Mouse (Mus musculus): ENCODE results near the gene Abca17. TPM values are rescaled to one million over a fixed set of nuclear protein-coding genes. Genes with fewer than 3 reads are reported as not detected.
A peak's percentile ranks its signal among the peaks of the same experiment; 100 is the strongest.

The Abca17 gene
- total RNA-seq (2014; rRNA removed) (not detected in 2 replicates), polyA plus RNA-seq (2012; rRNA removed) (0.02 TPM in 1 of 2 replicates, not detected in the other)

GRCm38 (mm10) chr17:24350926-24351759 lies at the start of gene Abca17:
Abca17 (minus strand) TSS chr17:24351068.
- H3K4me1 ChIP-seq (ENCODE audit: control insufficient read depth, insufficient read depth, low read length): peaks cover 16% of the 10 kb centered on the region
- peak within 1 kb of the TSS; percentile 90 for H3K9ac ChIP-seq (ENCODE audit: low read depth, low read length)
- H3K27ac ChIP-seq (replicated peaks; ENCODE audit: insufficient read depth, low read depth, low read length): peak within 1 kb of the TSS; percentile 48
- H3K36me3 ChIP-seq (ENCODE audit: control insufficient read depth, insufficient read depth, low read length): no peaks in the 10 kb centered on the region
- H3K4me3 ChIP-seq (ENCODE audit: insufficient read depth, low read depth, low read length): peak within 1 kb of the TSS; percentile 87
- TF ChIP-seq POLR2A (IDR thresholded peaks at IDR 0.05; ENCODE audit: extremely low read depth, insufficient read depth, low read length) (no peak), CTCF (IDR thresholded peaks at IDR 0.05; ENCODE audit: low read depth, low read length) (no peak)
- 2% methylated on average over 42 of the region's 42 CpGs for WGBS
- no peaks in the 10 kb centered on the region for H3K27me3 ChIP-seq (ENCODE audit: control insufficient read depth, insufficient read depth, low read length)
- peaks cover 15% of the 10 kb centered on the region; the same call in 1 of the 2 replicates for H3K79me2 ChIP-seq (ENCODE audit: control insufficient read depth, insufficient read depth, low read length)
- no peak for DNase-seq (ENCODE audit: extremely low read depth, low read depth, low spot score)

DNA sequence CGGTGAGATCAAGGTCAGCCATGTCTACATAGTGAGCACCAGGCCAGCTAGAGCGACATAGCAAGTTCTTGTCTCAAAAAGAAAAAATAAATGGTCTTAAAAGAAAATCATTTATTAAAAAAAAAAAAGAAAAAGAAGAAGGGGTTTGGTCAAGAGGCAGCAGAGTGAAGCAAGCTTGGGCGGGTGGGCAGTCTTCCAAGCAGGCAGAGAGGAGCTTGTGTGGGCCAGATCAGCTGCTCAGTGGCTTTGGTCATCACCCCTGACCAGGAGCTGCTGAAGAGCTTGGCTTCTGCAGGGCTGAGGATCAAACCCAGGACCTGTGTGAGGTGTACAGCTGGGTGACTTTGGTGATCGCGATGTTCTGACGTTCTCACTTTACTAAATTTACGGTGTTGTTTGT lies 43.6 kb upstream of the Abca17 start:
- Histone ChIP-seq H3K9ac (ENCODE audit: low read depth, low read length) (no peak overlapping the region), H3K4me3 (ENCODE audit: insufficient read depth, low read depth, low read length) (no peak overlapping the region), H3K79me2 (ENCODE audit: control insufficient read depth, insufficient read depth, low read length) (no peaks in the 10 kb centered on the region), H3K4me1 (ENCODE audit: control insufficient read depth, insufficient read depth, low read length) (no peaks in the 10 kb centered on the region), H3K27ac (replicated peaks; ENCODE audit: insufficient read depth, low read depth, low read length) (no peak overlapping the region), H3K36me3 (ENCODE audit: control insufficient read depth, insufficient read depth, low read length) (peaks cover 3% of the 10 kb centered on the region), H3K27me3 (ENCODE audit: control insufficient read depth, insufficient read depth, low read length) (no peaks in the 10 kb centered on the region)
- 88% methylated on average over 7 of the region's 7 CpGs for WGBS
- DNase-seq (ENCODE audit: extremely low read depth, low read depth, low spot score): no peak
- TF ChIP-seq CTCF (IDR thresholded peaks at IDR 0.05; ENCODE audit: low read depth, low read length) (no peak), POLR2A (IDR thresholded peaks at IDR 0.05; ENCODE audit: extremely low read depth, insufficient read depth, low read length) (no peak)

DNA sequence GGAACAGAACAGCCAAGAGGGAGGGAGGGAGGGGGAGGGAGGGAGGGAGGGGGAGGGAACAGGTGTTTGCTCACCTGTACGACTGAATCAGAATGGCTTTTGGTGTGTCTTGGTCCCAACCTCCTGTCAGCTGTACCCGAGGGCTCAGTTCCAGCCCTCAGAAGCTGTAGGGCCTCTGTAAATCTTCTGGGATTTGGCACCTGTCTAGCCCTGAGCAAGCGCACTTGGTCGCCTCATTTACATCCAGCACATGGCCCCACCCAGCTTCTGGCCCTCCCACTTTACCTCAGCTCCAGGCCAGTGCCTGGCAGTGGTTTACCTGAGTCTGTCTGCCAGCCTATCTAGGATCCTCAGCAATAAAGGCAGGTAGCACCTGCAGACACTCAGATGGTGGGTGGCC lies 42.7 kb upstream of the Abca17 start:
- H3K27me3 ChIP-seq (ENCODE audit: control insufficient read depth, insufficient read depth, low read length): no peaks in the 10 kb centered on the region
- H3K79me2 ChIP-seq (ENCODE audit: control insufficient read depth, insufficient read depth, low read length): no peaks in the 10 kb centered on the region
- WGBS: 79% methylated on average over 4 of the region's 4 CpGs
- DNase-seq (ENCODE audit: extremely low read depth, low read depth, low spot score): no peak
- peaks cover 3% of the 10 kb centered on the region; the same call in 1 of the 2 replicates for H3K36me3 ChIP-seq (ENCODE audit: control insufficient read depth, insufficient read depth, low read length)
- H3K4me1 ChIP-seq (ENCODE audit: control insufficient read depth, insufficient read depth, low read length): no peaks in the 10 kb centered on the region
- TF ChIP-seq POLR2A (IDR thresholded peaks at IDR 0.05; ENCODE audit: extremely low read depth, insufficient read depth, low read length): no peak
- no peak for TF ChIP-seq CTCF (IDR thresholded peaks at IDR 0.05; ENCODE audit: low read depth, low read length)
- no peak overlapping the region for H3K9ac ChIP-seq (ENCODE audit: low read depth, low read length)
- no peak overlapping the region for H3K4me3 ChIP-seq (ENCODE audit: insufficient read depth, low read depth, low read length)
- H3K27ac ChIP-seq (replicated peaks; ENCODE audit: insufficient read depth, low read depth, low read length): no peak overlapping the region

- WGBS: 76% methylated on average over 8 of the region's 8 CpGs
- TF ChIP-seq POLR2A (IDR thresholded peaks at IDR 0.05; ENCODE audit: extremely low read depth, insufficient read depth, low read length) (no peak), CTCF (IDR thresholded peaks at IDR 0.05; ENCODE audit: low read depth, low read length) (peak; percentile 62)
- no peak for DNase-seq (ENCODE audit: extremely low read depth, low read depth, low spot score)
- no peaks in the 10 kb centered on the region for H3K4me1 ChIP-seq (ENCODE audit: control insufficient read depth, insufficient read depth, low read length)
- H3K79me2 ChIP-seq (ENCODE audit: control insufficient read depth, insufficient read depth, low read length): no peaks in the 10 kb centered on the region
- H3K4me3 ChIP-seq (ENCODE audit: insufficient read depth, low read depth, low read length): no peak overlapping the region
- no peak overlapping the region for H3K9ac ChIP-seq (ENCODE audit: low read depth, low read length)
- H3K27me3 ChIP-seq (ENCODE audit: control insufficient read depth, insufficient read depth, low read length): no peaks in the 10 kb centered on the region
- no peak overlapping the region for H3K27ac ChIP-seq (replicated peaks; ENCODE audit: insufficient read depth, low read depth, low read length)
- H3K36me3 ChIP-seq (ENCODE audit: control insufficient read depth, insufficient read depth, low read length): peaks cover 9% of the 10 kb centered on the region; the same call in 1 of the 2 replicates
Measured at GRCm38 (mm10) chr17:24391149-24391548, 40.3 kb upstream of the Abca17 start.

GRCm38 (mm10) chr17:24389865-24390264 lies 39.0 kb upstream of the Abca17 start:
- H3K79me2 ChIP-seq (ENCODE audit: control insufficient read depth, insufficient read depth, low read length): no peaks in the 10 kb centered on the region
- peak; percentile 61 for DNase-seq (ENCODE audit: extremely low read depth, low read depth, low spot score)
- no peak overlapping the region for H3K27ac ChIP-seq (replicated peaks; ENCODE audit: insufficient read depth, low read depth, low read length)
- TF ChIP-seq CTCF (IDR thresholded peaks at IDR 0.05; ENCODE audit: low read depth, low read length): peak; percentile 92
- no peak for TF ChIP-seq POLR2A (IDR thresholded peaks at IDR 0.05; ENCODE audit: extremely low read depth, insufficient read depth, low read length)
- peaks cover 15% of the 10 kb centered on the region for H3K36me3 ChIP-seq (ENCODE audit: control insufficient read depth, insufficient read depth, low read length)
- H3K4me1 ChIP-seq (ENCODE audit: control insufficient read depth, insufficient read depth, low read length): no peaks in the 10 kb centered on the region
- no peaks in the 10 kb centered on the region for H3K27me3 ChIP-seq (ENCODE audit: control insufficient read depth, insufficient read depth, low read length)
- H3K9ac ChIP-seq (ENCODE audit: low read depth, low read length): no peak overlapping the region
- no peak overlapping the region for H3K4me3 ChIP-seq (ENCODE audit: insufficient read depth, low read depth, low read length)
- 18% methylated on average over 2 of the region's 2 CpGs for WGBS

GRCm38 (mm10) chr17:24388711-24389110 lies 37.8 kb upstream of the Abca17 start:
- no peak for TF ChIP-seq POLR2A (IDR thresholded peaks at IDR 0.05; ENCODE audit: extremely low read depth, insufficient read depth, low read length)
- TF ChIP-seq CTCF (IDR thresholded peaks at IDR 0.05; ENCODE audit: low read depth, low read length): no peak
- no peak overlapping the region for H3K9ac ChIP-seq (ENCODE audit: low read depth, low read length)
- peaks cover 15% of the 10 kb centered on the region for H3K36me3 ChIP-seq (ENCODE audit: control insufficient read depth, insufficient read depth, low read length)
- DNase-seq (ENCODE audit: extremely low read depth, low read depth, low spot score): no peak
- H3K4me3 ChIP-seq (ENCODE audit: insufficient read depth, low read depth, low read length): no peak overlapping the region
- H3K79me2 ChIP-seq (ENCODE audit: control insufficient read depth, insufficient read depth, low read length): no peaks in the 10 kb centered on the region
- H3K27ac ChIP-seq (replicated peaks; ENCODE audit: insufficient read depth, low read depth, low read length): no peak overlapping the region
- no peaks in the 10 kb centered on the region for H3K4me1 ChIP-seq (ENCODE audit: control insufficient read depth, insufficient read depth, low read length)
- no peaks in the 10 kb centered on the region for H3K27me3 ChIP-seq (ENCODE audit: control insufficient read depth, insufficient read depth, low read length)
- WGBS: 98% methylated on average over 5 of the region's 5 CpGs
